Mouse (Mus musculus) hindbrain, embryonic 11.5 days (tissue): ENCODE data around the gene Camta1. TPM values are rescaled to one million over a fixed set of nuclear protein-coding genes. Genes with fewer than 3 reads are reported as not detected.

Source experiments
- ATAC-seq: fragments of 200-750 bp; cut with Nextera tagmentation; 2 replicates; pipeline ENCODE4 v1.8.0; 2017; ENCODE audit warnings: mild to moderate bottlenecking, moderate TSS enrichment, moderate library complexity; ENCODE audit not compliant: low FRiP score
- DNase-seq: peaks from one replicate; pipeline ENCODE4 v3.0.0-alpha.2; 2015; ENCODE audit warnings: low spot score
- H3K27ac ChIP-seq: fragments of 300-500 bp; sonication (generic); 2 replicates; pipeline ENCODE4 v1.5.1; 2014; ENCODE audit warnings: mild to moderate bottlenecking, low read depth, low read length
- H3K27me3 ChIP-seq: fragments of 300-500 bp; sonication (generic); 2 replicates; pipeline ENCODE4 v1.6.1; 2014; ENCODE audit warnings: mild to moderate bottlenecking, low read length, moderate library complexity, mixed read lengths; ENCODE audit not compliant: control insufficient read depth, insufficient read depth
- H3K36me3 ChIP-seq: fragments of 300-500 bp; sonication (generic); 2 replicates; pipeline ENCODE4 v1.6.1; 2014; ENCODE audit warnings: mild to moderate bottlenecking, low read length, moderate library complexity, mixed read lengths; ENCODE audit not compliant: control insufficient read depth, insufficient read depth
- H3K4me1 ChIP-seq: fragments of 300-500 bp; sonication (generic); replicated peaks from 2 replicates; pipeline ENCODE4 v1.6.1; 2014; ENCODE audit warnings: low read length, mixed read lengths; ENCODE audit not compliant: control insufficient read depth, insufficient read depth
- H3K4me2 ChIP-seq: fragments of 300-500 bp; sonication (generic); replicated peaks from 2 replicates; pipeline ENCODE4 v1.6.1; 2014; ENCODE audit warnings: mild to moderate bottlenecking, low read depth, low read length
- H3K4me3 ChIP-seq: fragments of 300-500 bp; sonication (generic); 2 replicates; pipeline ENCODE4 v1.5.1; 2014; ENCODE audit warnings: low read depth, low read length
- H3K9ac ChIP-seq: fragments of 300-500 bp; sonication (generic); 2 replicates; pipeline ENCODE4 v1.6.1; 2014; ENCODE audit warnings: low read depth, low read length
- H3K9me3 ChIP-seq: fragments of 300-500 bp; sonication (generic); 2 replicates; pipeline ENCODE4 v1.6.1; 2016; ENCODE audit warnings: low read length; ENCODE audit not compliant: control insufficient read depth
- WGBS: fragments of 180-500 bp; shearing (Covaris S2); extraction: QIAGEN DNeasy Blood & Tissue Kit; methylation state at CpG from one replicate; pipeline ENCODE4 v1.1.7; 2014; 5-methylcytosine and 5-hydroxymethylcytosine counted together
- polyA plus RNA-seq: library from polyadenylated mRNA; unstranded; fragments of >200 nt; fragmentation: Nextera tagmentation; extraction: Ambion mirVana; gene quantifications from 2 replicates; pipeline ENCODE4 v1.2.1, GENCODE M21; 2014

Gene Camta1
- polyA plus RNA-seq, 1 experiment from 2014 or later = 130 TPM

GRCm38 (mm10) chr4:151545452-151545851, 316.2 kb downstream of the Camta1 start:
- Histone ChIP-seq H3K4me1 (no peaks in the 10 kb centered on the region), H3K36me3 (no peaks in the 10 kb centered on the region), H3K9ac (no peak overlapping the region), H3K4me3 (no peak overlapping the region), H3K27ac (no peak overlapping the region), H3K27me3 (no peaks in the 10 kb centered on the region), H3K9me3 (no peaks in the 10 kb centered on the region), H3K4me2 (no peak overlapping the region)
- ATAC-seq (no peak), DNase-seq (no peak)
- WGBS = 96% methylated on average over 3 of the region's 3 CpGs

- no peak overlapping the region for H3K9ac ChIP-seq
- no peaks in the 10 kb centered on the region for H3K36me3 ChIP-seq
- no peak overlapping the region for H3K4me3 ChIP-seq
- ATAC-seq (no peak), DNase-seq (no peak)
- no peak overlapping the region for H3K4me2 ChIP-seq
- no peak overlapping the region for H3K27ac ChIP-seq
- 74% methylated on average over 5 of the region's 5 CpGs for WGBS
- H3K27me3 ChIP-seq = no peaks in the 10 kb centered on the region
- H3K9me3 ChIP-seq = no peaks in the 10 kb centered on the region
- no peaks in the 10 kb centered on the region for H3K4me1 ChIP-seq
These were observed 317.5 kb downstream of the Camta1 start for GRCm38 (mm10) chr4:151544191-151544590.

- Histone ChIP-seq H3K4me2 (no peak overlapping the region), H3K27ac (no peak overlapping the region), H3K4me1 (no peaks in the 10 kb centered on the region; the same call in 1 of the 2 replicates), H3K4me3 (no peak overlapping the region), H3K36me3 (no peaks in the 10 kb centered on the region), H3K27me3 (no peaks in the 10 kb centered on the region), H3K9me3 (no peaks in the 10 kb centered on the region), H3K9ac (no peak overlapping the region)
- ATAC-seq (no peak), DNase-seq (no peak)
- 57% methylated on average over 6 of the region's 6 CpGs for WGBS
These were observed 321.1 kb downstream of the Camta1 start for GRCm38 (mm10) chr4:151540546-151540945.

- Histone ChIP-seq H3K4me3 (no peak overlapping the region), H3K4me2 (no peak overlapping the region), H3K36me3 (no peaks in the 10 kb centered on the region), H3K27ac (no peak overlapping the region), H3K27me3 (no peaks in the 10 kb centered on the region), H3K9me3 (no peaks in the 10 kb centered on the region), H3K9ac (no peak overlapping the region), H3K4me1 (no peaks in the 10 kb centered on the region; the same call in 1 of the 2 replicates)
- no peak for ATAC-seq
- WGBS = 84% methylated on average over 5 of the region's 5 CpGs
- no peak for DNase-seq
These were observed 321.8 kb downstream of the Camta1 start for GRCm38 (mm10) chr4:151539881-151540280.

DNA sequence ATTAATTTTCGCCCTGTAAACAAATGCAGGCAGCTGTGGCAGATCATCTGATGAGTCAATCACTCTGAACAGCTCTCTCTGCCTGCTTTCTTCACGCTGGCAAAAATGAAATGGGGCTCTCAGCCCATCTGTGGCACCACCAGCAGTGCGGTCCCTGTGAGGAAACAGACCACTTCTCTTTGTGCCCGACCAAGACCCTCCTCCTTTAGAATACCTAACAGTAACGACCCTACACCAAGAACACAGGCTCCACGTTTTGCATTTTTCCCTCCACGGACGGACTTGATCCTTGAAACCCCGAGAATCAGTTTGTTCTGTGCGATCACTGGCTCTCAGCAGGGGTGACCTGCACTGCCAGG, 322.5 kb downstream of the Camta1 start:
- Histone ChIP-seq H3K9me3 (no peaks in the 10 kb centered on the region), H3K4me2 (no peak overlapping the region), H3K36me3 (no peaks in the 10 kb centered on the region), H3K9ac (no peak overlapping the region), H3K4me3 (no peak overlapping the region), H3K27me3 (no peaks in the 10 kb centered on the region), H3K27ac (peak overlapping the region; percentile 14; the same call in 1 of the 2 replicates), H3K4me1 (no peaks in the 10 kb centered on the region; the same call in 1 of the 2 replicates)
- no peak for ATAC-seq
- no peak for DNase-seq
- WGBS = 60% methylated on average over 10 of the region's 10 CpGs

- no peaks in the 10 kb centered on the region; the same call in 1 of the 2 replicates for H3K4me1 ChIP-seq
- H3K4me2 ChIP-seq = no peak overlapping the region
- 64% methylated on average over 18 of the region's 18 CpGs for WGBS
- peak overlapping the region; percentile 14; the same call in 1 of the 2 replicates for H3K27ac ChIP-seq
- H3K36me3 ChIP-seq = no peaks in the 10 kb centered on the region
- no peak overlapping the region for H3K4me3 ChIP-seq
- no peak overlapping the region for H3K9ac ChIP-seq
- DNase-seq = no peak
- ATAC-seq = peak; percentile 43; the same call in 1 of the 2 replicates
- H3K9me3 ChIP-seq = no peaks in the 10 kb centered on the region
- no peaks in the 10 kb centered on the region for H3K27me3 ChIP-seq
These were observed 323.1 kb downstream of the Camta1 start for GRCm38 (mm10) chr4:151538446-151539166.

DNA sequence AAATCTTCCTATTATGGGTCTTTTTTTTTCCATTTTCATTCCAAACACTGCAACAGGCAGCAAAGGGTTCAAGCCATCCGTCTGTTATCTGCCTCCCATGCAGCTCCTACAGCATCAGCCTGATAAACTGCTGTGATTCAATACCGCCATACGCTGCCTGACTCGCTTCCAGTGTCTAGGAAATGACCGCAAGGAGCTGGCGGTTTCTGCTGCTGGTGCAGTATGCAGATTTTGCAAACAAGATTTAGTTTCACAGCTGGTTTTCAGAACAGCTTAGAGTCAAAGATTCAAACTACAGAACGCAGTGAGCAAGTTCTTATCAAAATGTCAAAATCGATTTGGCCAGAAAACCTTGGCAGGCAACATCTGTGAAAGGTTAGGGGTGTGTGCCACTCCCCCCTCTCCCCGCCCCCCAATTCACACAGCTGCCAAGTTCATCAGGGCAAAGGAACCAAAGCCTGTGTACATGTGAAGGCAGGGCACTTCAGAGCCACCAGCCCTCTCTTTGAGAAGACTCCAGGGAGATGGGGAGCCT, 325.7 kb downstream of the Camta1 start:
- H3K9me3 ChIP-seq = no peaks in the 10 kb centered on the region
- no peak overlapping the region for H3K27ac ChIP-seq
- no peaks in the 10 kb centered on the region for H3K27me3 ChIP-seq
- DNase-seq (no peak), ATAC-seq (no peak)
- no peak overlapping the region for H3K9ac ChIP-seq
- no peak overlapping the region for H3K4me3 ChIP-seq
- WGBS = 61% methylated on average over 9 of the region's 9 CpGs
- H3K4me1 ChIP-seq = no peaks in the 10 kb centered on the region; the same call in 1 of the 2 replicates
- H3K36me3 ChIP-seq = no peaks in the 10 kb centered on the region
- H3K4me2 ChIP-seq = no peak overlapping the region

- H3K27me3 ChIP-seq = no peaks in the 10 kb centered on the region
- H3K27ac ChIP-seq = no peak overlapping the region
- no peak overlapping the region for H3K4me3 ChIP-seq
- no peaks in the 10 kb centered on the region for H3K9me3 ChIP-seq
- H3K9ac ChIP-seq = no peak overlapping the region
- 82% methylated on average over 10 of the region's 10 CpGs for WGBS
- ATAC-seq (no peak), DNase-seq (no peak)
- H3K36me3 ChIP-seq = no peaks in the 10 kb centered on the region
- no peak overlapping the region for H3K4me2 ChIP-seq
- no peaks in the 10 kb centered on the region for H3K4me1 ChIP-seq
These were observed 328.2 kb downstream of the Camta1 start for GRCm38 (mm10) chr4:151533451-151533850.

DNA sequence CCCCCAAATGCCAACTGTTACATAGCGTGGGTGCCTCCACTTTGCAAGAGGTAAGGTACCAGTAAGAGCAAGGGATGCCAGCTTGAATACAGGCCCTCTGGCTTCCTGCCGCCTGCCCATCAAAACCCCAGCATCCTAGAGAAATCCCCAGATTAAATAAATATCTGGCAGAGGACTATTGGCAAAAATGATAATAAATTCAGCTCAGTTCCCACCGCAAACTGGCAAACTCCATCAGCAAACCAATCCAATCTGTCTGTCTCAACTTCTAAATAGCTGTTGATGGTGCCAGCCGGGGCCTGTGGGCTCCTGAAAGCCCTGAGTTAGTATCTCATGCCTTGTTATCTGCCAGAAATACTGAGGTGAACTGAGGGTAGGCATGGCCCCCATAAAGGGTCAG, 333.2 kb downstream of the Camta1 start:
- no peak overlapping the region for H3K9ac ChIP-seq
- H3K27me3 ChIP-seq = no peaks in the 10 kb centered on the region
- WGBS = 88% methylated on average over 4 of the region's 4 CpGs
- H3K4me3 ChIP-seq = no peak overlapping the region
- H3K9me3 ChIP-seq = no peaks in the 10 kb centered on the region
- ATAC-seq (no peak), DNase-seq (no peak)
- H3K27ac ChIP-seq = no peak overlapping the region
- H3K36me3 ChIP-seq = no peaks in the 10 kb centered on the region
- no peak overlapping the region for H3K4me2 ChIP-seq
- H3K4me1 ChIP-seq = no peaks in the 10 kb centered on the region
